Mouse (Mus musculus) thymus, adult 2 months (tissue): ENCODE results near the gene Pmm2. TPM values are rescaled to one million over a fixed set of nuclear protein-coding genes. Genes with fewer than 3 reads are reported as not detected.

ENCODE experiments used
- DNase-seq: peaks from one replicate; pipeline ENCODE4 v3.0.0; 2021
- H3K27ac ChIP-seq: fragments of 200-500 bp; 2 replicates; pipeline ENCODE4 v1.5.1; 2012; ENCODE audit warnings: low read length, control low read depth; ENCODE audit not compliant: control insufficient read depth, insufficient read depth
- H3K27me3 ChIP-seq: fragments of 200-500 bp; 2 replicates; pipeline ENCODE4 v1.6.1; 2012; ENCODE audit warnings: mild to moderate bottlenecking, low read length, moderate library complexity, mixed read lengths; ENCODE audit not compliant: control insufficient read depth, insufficient read depth
- H3K36me3 ChIP-seq: fragments of 200-500 bp; 2 replicates; pipeline ENCODE4 v1.6.1; 2012; ENCODE audit warnings: mild to moderate bottlenecking, low read length, moderate library complexity; ENCODE audit not compliant: control insufficient read depth, insufficient read depth
- H3K4me1 ChIP-seq: fragments of 200-500 bp; replicated peaks from 2 replicates; pipeline ENCODE4 v1.6.1; 2012; ENCODE audit warnings: low read length; ENCODE audit not compliant: control insufficient read depth, insufficient read depth
- H3K4me3 ChIP-seq: fragments of 200-500 bp; 2 replicates; pipeline ENCODE4 v1.5.1; 2012; ENCODE audit warnings: mild to moderate bottlenecking, low read length, control low read depth, moderate library complexity; ENCODE audit not compliant: control insufficient read depth, insufficient read depth
- CTCF ChIP-seq: fragments of 200-500 bp; IDR thresholded peaks from 2 replicates; pipeline ENCODE4 v1.5.1; 2012; ENCODE audit warnings: mild to moderate bottlenecking, control low read depth, low read length, moderate library complexity, borderline replicate concordance; ENCODE audit not compliant: control insufficient read depth, poor library complexity, insufficient read depth; ENCODE audit errors: extremely low read depth
- POLR2A ChIP-seq: fragments of 200-500 bp; IDR thresholded peaks from 2 replicates; pipeline ENCODE4 v1.6.1; 2012; ENCODE audit warnings: mild to moderate bottlenecking, low read length, control low read depth, moderate library complexity; ENCODE audit not compliant: control insufficient read depth, poor library complexity, insufficient read depth; ENCODE audit errors: extremely low read depth
- WGBS: fragments of 180-500 bp; shearing (Covaris S2); methylation state at CpG from one replicate; pipeline ENCODE4 v1.1.7; 2018; 5-methylcytosine and 5-hydroxymethylcytosine counted together
- polyA plus RNA-seq: library from polyadenylated mRNA; depleted of rRNA; stranded (reverse); fragments of >200 nt; gene quantifications from 2 replicates; pipeline ENCODE4 v1.2.3, GENCODE M21; 2012

Pmm2 gene
- polyA plus RNA-seq, 1 experiment = 116 TPM

GRCm38 (mm10) chr16:8612214-8613005 is 25.1 kb upstream of the Pmm2 start:
- no peak for TF ChIP-seq POLR2A
- no peak for TF ChIP-seq CTCF
- no peak for DNase-seq
- Histone ChIP-seq H3K27me3 (no peaks in the 10 kb centered on the region), H3K4me3 (no peak overlapping the region), H3K36me3 (no peaks in the 10 kb centered on the region), H3K4me1 (peaks cover 13% of the 10 kb centered on the region), H3K27ac (no peak overlapping the region)
- 87% methylated on average over 8 of the region's 8 CpGs for WGBS

- DNase-seq = no peak
- 94% methylated on average over 4 of the region's 4 CpGs for WGBS
- Histone ChIP-seq H3K27me3 (no peaks in the 10 kb centered on the region), H3K36me3 (no peaks in the 10 kb centered on the region), H3K4me3 (no peak overlapping the region), H3K4me1 (peaks cover 13% of the 10 kb centered on the region), H3K27ac (no peak overlapping the region)
- TF ChIP-seq CTCF (no peak), POLR2A (no peak)
Measured at GRCm38 (mm10) chr16:8613039-8613438, 24.4 kb upstream of the Pmm2 start.

- DNase-seq = no peak
- WGBS = 89% methylated on average over 3 of the region's 3 CpGs
Measured at GRCm38 (mm10) chr16:8613447-8613846, 24.0 kb upstream of the Pmm2 start.

GRCm38 (mm10) chr16:8619659-8620314 is 17.7 kb upstream of the Pmm2 start:
- Histone ChIP-seq H3K36me3 (no peaks in the 10 kb centered on the region), H3K27me3 (no peaks in the 10 kb centered on the region), H3K4me1 (peaks cover 3% of the 10 kb centered on the region), H3K27ac (no peak overlapping the region), H3K4me3 (no peak overlapping the region)
- DNase-seq = no peak
- 88% methylated on average over 10 of the region's 10 CpGs for WGBS
- TF ChIP-seq POLR2A (no peak), CTCF (no peak)

More at GRCm38 (mm10) chr16:8613447-8613846, 24.0 kb upstream of the Pmm2 start:
- Histone ChIP-seq H3K36me3 (no peaks in the 10 kb centered on the region), H3K4me3 (no peak overlapping the region), H3K27me3 (no peaks in the 10 kb centered on the region), H3K27ac (no peak overlapping the region), H3K4me1 (peaks cover 13% of the 10 kb centered on the region)
- TF ChIP-seq POLR2A (no peak), CTCF (no peak)

- no peak for TF ChIP-seq POLR2A
- no peak for TF ChIP-seq CTCF
- no peak overlapping the region for H3K27ac ChIP-seq
- no peak for DNase-seq
- H3K4me3 ChIP-seq = no peak overlapping the region
- WGBS = 90% methylated on average over 16 of the region's 16 CpGs
- no peaks in the 10 kb centered on the region for H3K36me3 ChIP-seq
- peaks cover 3% of the 10 kb centered on the region for H3K4me1 ChIP-seq
- no peaks in the 10 kb centered on the region for H3K27me3 ChIP-seq
Measured at GRCm38 (mm10) chr16:8620315-8621115, 17.0 kb upstream of the Pmm2 start.

- Histone ChIP-seq H3K27ac (no peak overlapping the region), H3K4me1 (peaks cover 16% of the 10 kb centered on the region), H3K4me3 (no peak overlapping the region), H3K27me3 (no peaks in the 10 kb centered on the region), H3K36me3 (no peaks in the 10 kb centered on the region)
- TF ChIP-seq POLR2A (no peak), CTCF (no peak)
- DNase-seq = no peak
- 91% methylated on average over 2 of the region's 2 CpGs for WGBS
Measured at GRCm38 (mm10) chr16:8630419-8630818, 7.1 kb upstream of the Pmm2 start.
